Mouse (Mus musculus): ENCODE measurements around the gene Gm20604.

The Gm20604 gene

GRCm38 (mm10) chr12:102743036-102743588 is 15.4 kb downstream of the Gm20604 start:
- DNase-seq (ENCODE audit: low read depth, low spot score), result no peak

GRCm38 (mm10) chr12:102742056-102742455 is 16.4 kb downstream of the Gm20604 start:
- DNase-seq (ENCODE audit: low read depth, low spot score), result no peak

- DNase-seq (ENCODE audit: low read depth, low spot score), result no peak
Observed at GRCm38 (mm10) chr12:102740285-102740684, 18.2 kb downstream of the Gm20604 start.

GRCm38 (mm10) chr12:102739096-102739495 is 19.4 kb downstream of the Gm20604 start:
- DNase-seq (ENCODE audit: low read depth, low spot score), result no peak

- DNase-seq (ENCODE audit: low read depth, low spot score), result peak; percentile 48
Observed at GRCm38 (mm10) chr12:102733381-102733780, 25.1 kb downstream of the Gm20604 start.

GRCm38 (mm10) chr12:102730798-102731619 is 27.5 kb downstream of the Gm20604 start:
- peak; percentile 56 for DNase-seq (ENCODE audit: low read depth, low spot score)

- DNase-seq (ENCODE audit: low read depth, low spot score), result peak; percentile 86
Observed at GRCm38 (mm10) chr12:102729855-102730797, 28.3 kb downstream of the Gm20604 start.

- DNase-seq (ENCODE audit: low read depth, low spot score), result no peak
Observed at GRCm38 (mm10) chr12:102725761-102726175, 32.7 kb downstream of the Gm20604 start.

- no peak for DNase-seq (ENCODE audit: low read depth, low spot score)
Observed at GRCm38 (mm10) chr12:102725146-102725545, 33.3 kb downstream of the Gm20604 start.

- no peak for DNase-seq (ENCODE audit: low read depth, low spot score)
Observed at GRCm38 (mm10) chr12:102723861-102724260, 34.6 kb downstream of the Gm20604 start.

GRCm38 (mm10) chr12:102722966-102723365 is 35.5 kb downstream of the Gm20604 start:
- no peak for DNase-seq (ENCODE audit: low read depth, low spot score)

- no peak for DNase-seq (ENCODE audit: low read depth, low spot score)
Observed at GRCm38 (mm10) chr12:102722451-102722850, 36.0 kb downstream of the Gm20604 start.

- peak; percentile 69 for DNase-seq (ENCODE audit: low read depth, low spot score)
Observed at GRCm38 (mm10) chr12:102719552-102720315, 38.7 kb downstream of the Gm20604 start.

GRCm38 (mm10) chr12:102714654-102715395 is 43.6 kb downstream of the Gm20604 start:
- DNase-seq (ENCODE audit: low read depth, low spot score), result no peak

- no peak for DNase-seq (ENCODE audit: low read depth, low spot score)
Observed at GRCm38 (mm10) chr12:102714116-102714515, 44.4 kb downstream of the Gm20604 start.

GRCm38 (mm10) chr12:102713153-102713865 is 45.2 kb downstream of the Gm20604 start:
- no peak for DNase-seq (ENCODE audit: low read depth, low spot score)

- DNase-seq (ENCODE audit: low read depth, low spot score), result no peak
Observed at GRCm38 (mm10) chr12:102710851-102711375, 47.6 kb downstream of the Gm20604 start.

GRCm38 (mm10) chr12:102709896-102710295 is 48.6 kb downstream of the Gm20604 start:
- no peak for DNase-seq (ENCODE audit: low read depth, low spot score)

- DNase-seq (ENCODE audit: low read depth, low spot score), result no peak
Observed at GRCm38 (mm10) chr12:102708220-102708619, 50.3 kb downstream of the Gm20604 start.

Data from embryo, embryonic 11.5 days (tissue).